Mouse (Mus musculus): Measurements from ENCODE around the gene Olfr1508.
"Not testable (repeated sequence)": the region's sequence is repeated elsewhere in the genome, so short reads cannot be mapped to it uniquely, and the experiment has no call there.

Gene Olfr1508

GRCm38 (mm10) chr14:52467395-52467794, at the start of gene Olfr1508:
Gene Olfr1508 (minus strand): TSS chr14:52467495.
- DNase-seq (ENCODE audit: low spot score in 2 of 2): no peak

GRCm38 (mm10) chr14:52495516-52495915, 28.2 kb upstream of the Olfr1508 start, which contains the start of gene Olfr1507:
Gene Olfr1507 (minus strand): TSS chr14:52495749.
- DNase-seq (ENCODE audit: low spot score in 2 of 2): no peak

DNA sequence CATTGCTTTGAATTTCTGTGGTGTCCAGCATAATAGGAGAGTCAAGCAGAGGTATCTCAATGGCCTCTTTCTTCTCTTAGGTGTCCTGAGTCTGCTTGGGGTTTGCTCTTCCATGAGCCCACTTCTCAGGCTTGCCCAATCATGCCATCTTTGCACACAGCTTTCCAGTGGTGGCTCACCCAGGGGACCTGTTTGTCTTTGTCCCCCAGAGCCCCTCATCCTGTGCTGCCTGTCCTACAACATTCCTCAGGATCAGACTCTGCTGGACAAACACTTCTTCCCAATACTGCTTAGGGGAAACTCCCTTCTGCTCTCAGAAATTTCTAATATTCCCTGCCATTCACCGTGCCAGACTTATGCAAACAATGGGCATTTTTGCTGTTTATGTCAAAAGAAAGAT, 1.6 kb downstream of the Olfr1508 start:
- no peak for DNase-seq (ENCODE audit: low spot score in 2 of 2)

DNA sequence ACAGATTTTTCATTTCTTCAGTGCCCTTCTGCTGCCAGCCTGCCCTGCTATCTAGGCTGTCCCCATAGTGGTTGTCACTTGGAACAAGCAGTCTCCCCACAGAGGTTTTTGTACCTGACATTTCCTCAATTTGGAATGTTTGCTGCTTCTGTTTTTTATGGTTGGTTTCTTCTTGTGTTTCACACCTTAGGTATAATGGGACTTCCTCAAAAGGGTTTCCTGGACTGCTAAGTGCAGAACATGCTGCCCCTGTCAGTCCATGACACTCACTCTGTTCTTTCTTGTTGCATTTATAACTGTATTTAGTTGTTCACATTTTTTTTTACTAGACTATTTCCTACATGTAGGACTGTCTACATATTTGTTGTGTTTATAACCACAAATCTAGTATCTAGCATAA, 5.4 kb downstream of the Olfr1508 start:
- DNase-seq (ENCODE audit: low spot score in 2 of 2): no peak

DNA sequence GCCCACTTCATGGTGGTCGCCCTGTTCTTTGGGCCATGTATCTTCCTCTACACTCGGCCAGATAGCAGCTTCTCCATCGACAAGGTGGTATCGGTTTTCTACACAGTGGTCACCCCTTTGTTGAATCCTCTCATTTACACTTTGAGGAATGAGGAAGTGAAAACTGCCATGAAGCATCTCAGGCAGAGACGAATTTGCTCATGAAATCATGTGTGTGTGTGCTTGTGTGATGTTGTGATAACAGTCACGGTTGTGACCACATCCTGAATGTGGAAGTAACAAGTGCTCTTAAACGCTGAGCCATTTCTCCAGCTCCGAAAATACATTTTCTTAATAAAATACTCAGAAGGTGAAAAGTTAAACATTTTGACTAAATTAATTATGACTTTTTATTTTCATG, 16.2 kb downstream of the Olfr1508 start:
- DNase-seq (ENCODE audit: low spot score in 2 of 2): no peak

GRCm38 (mm10) chr14:52442690-52443089, 24.6 kb downstream of the Olfr1508 start, which contains the start of gene Olfr1509:
Gene Olfr1509 (plus strand): TSS chr14:52442990.
- DNase-seq (ENCODE audit: low spot score in 2 of 2): no peak

DNA sequence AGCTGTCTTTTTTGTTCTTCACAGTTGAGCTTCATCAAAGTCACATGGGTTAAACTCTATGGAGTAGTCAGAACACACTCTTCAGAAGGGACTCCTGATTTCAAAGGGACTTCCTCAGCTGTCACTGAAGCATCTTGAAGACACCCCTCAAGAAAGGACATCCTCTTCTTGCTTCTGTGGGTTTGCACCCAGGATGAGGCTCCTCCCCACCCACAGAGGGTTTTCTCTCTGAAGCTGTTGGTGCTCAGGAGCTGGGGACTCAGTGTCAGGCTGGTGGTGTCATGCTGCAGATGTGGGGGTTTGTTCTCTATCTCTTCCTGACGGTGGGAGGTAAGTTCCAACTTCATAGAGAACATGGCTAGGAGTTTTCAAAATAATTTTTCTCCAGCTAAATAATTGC, 39.6 kb downstream of the Olfr1508 start:
- no peak for DNase-seq (ENCODE audit: low spot score in 2 of 2)

DNA sequence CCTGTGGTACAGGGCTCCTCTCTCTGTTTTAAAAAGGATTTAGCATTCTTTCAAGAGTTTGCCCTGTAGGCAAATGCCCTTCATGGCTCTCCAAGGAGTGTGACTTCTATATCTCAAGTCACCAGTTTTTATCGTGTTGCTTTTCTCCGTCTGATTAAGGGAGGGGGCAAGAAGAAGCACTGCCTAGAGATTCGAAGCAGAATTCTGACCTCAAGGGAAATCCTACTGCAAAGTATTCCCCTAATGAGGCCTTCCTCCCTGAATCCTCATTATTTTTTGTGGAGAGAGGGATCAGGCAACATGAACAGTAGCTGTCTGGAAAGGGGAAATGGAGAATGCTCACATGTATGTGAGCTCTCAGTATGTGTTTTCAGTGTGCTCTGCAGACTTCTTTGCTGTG, 53.0 kb downstream of the Olfr1508 start, which contains the start of gene Olfr1510:
Gene Olfr1510 (minus strand): TSS at position 101 of the 400 bp plus-strand sequence.
- no peak for DNase-seq (ENCODE audit: low spot score in 2 of 2)

GRCm38 (mm10) chr14:52410142-52410919, 57.0 kb downstream of the Olfr1508 start:
- not testable (repeated sequence) for DNase-seq (ENCODE audit: low spot score in 2 of 2)
